Mouse (Mus musculus) kidney, postnatal 0 days (tissue): ENCODE results near the gene Tfpt. TPM values are rescaled to one million over a fixed set of nuclear protein-coding genes. Genes with fewer than 3 reads are reported as not detected.

Experiments used
- ATAC-seq: fragments of 200-750 bp; cut with Nextera tagmentation; replicated peaks from 2 replicates; pipeline ENCODE4 v1.8.0; 2017; ENCODE audit warnings: low read depth, moderate number of reproducible peaks, moderate TSS enrichment, moderate library complexity; ENCODE audit not compliant: low FRiP score
- DNase-seq: peaks from one replicate; pipeline ENCODE4 v3.0.0-alpha.2; 2016; ENCODE audit warnings: low spot score
- H3K27ac ChIP-seq: fragments of 300-500 bp; sonication (generic); 2 replicates; pipeline ENCODE4 v1.5.1; 2014; ENCODE audit warnings: mild to moderate bottlenecking
- H3K27me3 ChIP-seq: fragments of 300-500 bp; sonication (generic); 2 replicates; pipeline ENCODE4 v1.6.1; 2014; ENCODE audit warnings: low read length, mixed read lengths; ENCODE audit not compliant: insufficient read depth
- H3K36me3 ChIP-seq: fragments of 300-500 bp; sonication (generic); 2 replicates; pipeline ENCODE4 v1.6.1; 2014; ENCODE audit warnings: low read length, mixed read lengths; ENCODE audit not compliant: insufficient read depth
- H3K4me1 ChIP-seq: fragments of 300-500 bp; sonication (generic); replicated peaks from 2 replicates; pipeline ENCODE4 v1.6.1; 2014; ENCODE audit warnings: antibody characterized with exemption, low read length, mixed read lengths; ENCODE audit not compliant: insufficient read depth
- H3K4me2 ChIP-seq: fragments of 300-500 bp; sonication (generic); 2 replicates; pipeline ENCODE4 v1.6.1; 2014; ENCODE audit warnings: mild to moderate bottlenecking, low read length, moderate library complexity, mixed read lengths
- H3K4me3 ChIP-seq: fragments of 300-500 bp; sonication (generic); replicated peaks from 2 replicates; pipeline ENCODE4 v1.5.1; 2014; ENCODE audit warnings: low read depth, low read length
- H3K9ac ChIP-seq: fragments of 300-500 bp; sonication (generic); 2 replicates; pipeline ENCODE4 v1.6.1; 2014; ENCODE audit warnings: low read depth, low read length
- H3K9me3 ChIP-seq: fragments of 300-500 bp; sonication (generic); replicated peaks from 2 replicates; pipeline ENCODE4 v1.6.1; 2016; ENCODE audit warnings: low read length, inconsistent platforms, mixed read lengths
- CTCF ChIP-seq: IDR thresholded peaks from 2 replicates; pipeline ENCODE4 v1.5.1; 2016; ENCODE audit warnings: antibody characterized with exemption, low read depth, mild to moderate bottlenecking, moderate library complexity
- WGBS: fragments of 180-500 bp; shearing (Covaris S2); extraction: QIAGEN DNeasy Blood & Tissue Kit; methylation state at CpG from one replicate; pipeline ENCODE4 v1.1.7; 2014; 5-methylcytosine and 5-hydroxymethylcytosine counted together
- polyA plus RNA-seq: library from polyadenylated mRNA; unstranded; fragments of >200 nt; fragmentation: Nextera tagmentation; extraction: Ambion mirVana; gene quantifications from 2 replicates; pipeline ENCODE4 v1.2.1, GENCODE M21; 2015

Tfpt gene
- polyA plus RNA-seq, 1 experiment from 2014 or later: 19.3 TPM

DNA sequence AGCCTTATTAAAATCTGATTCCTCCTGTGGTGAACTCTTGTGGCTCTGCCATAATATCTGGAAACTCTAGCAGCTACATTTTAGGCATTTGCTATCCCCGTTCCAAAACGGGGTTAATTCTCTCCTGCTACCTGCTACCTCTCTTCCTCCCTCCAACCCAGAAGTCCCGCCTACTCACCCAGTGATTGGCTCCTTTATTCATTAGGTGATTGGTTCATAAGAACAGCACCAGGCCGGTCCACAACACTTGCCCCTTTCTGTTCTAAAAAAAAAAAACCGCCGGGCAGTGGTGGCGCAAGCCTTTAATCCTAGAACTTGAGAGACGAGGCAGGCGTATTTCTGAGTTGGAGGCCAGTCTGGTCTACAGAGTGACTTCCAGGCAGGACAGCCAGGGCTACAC lies 34.6 kb downstream of the Tfpt start:
- H3K4me3 ChIP-seq: no peak overlapping the region
- ATAC-seq (peak; percentile 59; the same call in 1 of the 2 replicates), DNase-seq (peak; percentile 28)
- no peak overlapping the region for H3K27ac ChIP-seq
- H3K4me2 ChIP-seq: peak overlapping the region; percentile 9; the same call in 1 of the 2 replicates
- no peaks in the 10 kb centered on the region for H3K9me3 ChIP-seq
- no peaks in the 10 kb centered on the region for H3K27me3 ChIP-seq
- no peaks in the 10 kb centered on the region for H3K36me3 ChIP-seq
- no peaks in the 10 kb centered on the region for H3K4me1 ChIP-seq
- WGBS: 15% methylated on average over 9 of the region's 9 CpGs
- TF ChIP-seq CTCF: no peak
- no peak overlapping the region for H3K9ac ChIP-seq

DNA sequence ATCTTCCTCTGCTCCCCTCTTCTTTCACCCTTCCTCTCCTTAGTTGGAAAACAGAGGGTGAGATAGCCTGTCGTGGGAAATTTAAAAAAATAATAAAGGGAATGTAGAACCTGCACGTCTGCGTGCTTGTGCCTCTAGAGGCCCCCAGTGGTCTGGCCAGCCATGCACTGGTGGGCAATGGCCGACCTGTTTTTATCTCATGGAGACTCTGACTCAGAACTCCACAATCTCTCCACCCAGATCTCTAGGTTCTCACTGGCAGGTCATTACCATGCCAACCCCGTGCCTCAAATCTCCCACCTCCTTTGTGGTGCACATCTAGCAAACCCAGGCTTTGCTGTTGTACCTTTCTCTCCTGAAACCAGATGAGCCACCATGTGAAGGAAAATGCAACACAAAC lies 35.0 kb downstream of the Tfpt start:
- Histone ChIP-seq H3K9ac (no peak overlapping the region), H3K9me3 (no peaks in the 10 kb centered on the region), H3K4me2 (peak overlapping the region; percentile 9; the same call in 1 of the 2 replicates), H3K27me3 (no peaks in the 10 kb centered on the region), H3K4me3 (no peak overlapping the region), H3K36me3 (no peaks in the 10 kb centered on the region), H3K27ac (no peak overlapping the region), H3K4me1 (no peaks in the 10 kb centered on the region)
- WGBS: 15% methylated on average over 5 of the region's 5 CpGs
- no peak for DNase-seq
- TF ChIP-seq CTCF: 0 out of 2 replicates have a peak, but pooled peaks have one; percentile 7
- peak; percentile 49; the same call in 1 of the 2 replicates for ATAC-seq

DNA sequence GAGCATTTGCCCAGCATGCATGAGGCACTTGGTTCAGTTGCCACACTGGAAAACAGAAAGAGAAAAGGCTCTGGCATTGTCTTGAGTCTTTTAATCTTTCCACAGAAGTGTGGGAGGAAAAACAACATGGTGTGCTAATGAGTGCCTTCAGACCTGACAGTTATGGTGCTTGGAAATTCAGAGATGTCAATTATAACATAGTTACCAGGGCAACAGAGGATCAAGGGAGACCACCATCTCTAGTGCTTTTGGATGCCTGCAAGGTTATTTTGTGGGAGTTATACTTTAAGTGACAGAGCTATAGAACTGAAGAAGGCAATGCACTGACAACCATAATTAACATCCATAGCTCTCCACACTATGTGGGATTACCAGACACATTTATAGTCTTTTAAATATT lies 35.9 kb downstream of the Tfpt start:
- Histone ChIP-seq H3K4me1 (no peaks in the 10 kb centered on the region), H3K27me3 (no peaks in the 10 kb centered on the region), H3K4me2 (no peak overlapping the region), H3K4me3 (no peak overlapping the region), H3K9ac (no peak overlapping the region), H3K27ac (no peak overlapping the region), H3K36me3 (no peaks in the 10 kb centered on the region), H3K9me3 (no peaks in the 10 kb centered on the region)
- ATAC-seq (no peak), DNase-seq (no peak)
- TF ChIP-seq CTCF: no peak

DNA sequence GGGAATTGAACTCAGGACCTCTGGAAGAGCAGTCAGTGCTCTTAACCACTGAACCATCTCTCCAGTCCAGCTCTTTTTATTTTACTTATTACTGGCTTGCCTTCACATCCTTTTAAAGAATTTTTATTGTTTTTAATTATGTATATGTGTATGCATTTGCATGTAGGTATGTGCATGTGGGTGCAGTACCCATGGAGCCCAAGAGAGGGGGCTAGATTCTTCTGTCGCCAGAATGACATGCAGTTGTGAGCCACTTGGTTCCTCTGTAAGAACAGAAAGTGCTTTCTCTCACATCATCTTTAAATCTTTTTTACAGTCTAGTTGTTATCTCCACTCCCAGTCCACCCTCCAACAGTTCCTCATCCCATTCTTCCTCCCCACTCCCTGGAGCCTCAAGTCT lies 38.2 kb downstream of the Tfpt start:
- no peak overlapping the region for H3K9ac ChIP-seq
- WGBS: 72% methylated on average over 1 of the region's 1 CpGs
- H3K36me3 ChIP-seq: no peaks in the 10 kb centered on the region
- no peak for TF ChIP-seq CTCF
- H3K4me3 ChIP-seq: no peak overlapping the region
- H3K4me2 ChIP-seq: no peak overlapping the region
- H3K9me3 ChIP-seq: no peaks in the 10 kb centered on the region
- H3K4me1 ChIP-seq: no peaks in the 10 kb centered on the region
- no peaks in the 10 kb centered on the region for H3K27me3 ChIP-seq
- no peak overlapping the region for H3K27ac ChIP-seq
- ATAC-seq: no peak
- DNase-seq: no peak

DNA sequence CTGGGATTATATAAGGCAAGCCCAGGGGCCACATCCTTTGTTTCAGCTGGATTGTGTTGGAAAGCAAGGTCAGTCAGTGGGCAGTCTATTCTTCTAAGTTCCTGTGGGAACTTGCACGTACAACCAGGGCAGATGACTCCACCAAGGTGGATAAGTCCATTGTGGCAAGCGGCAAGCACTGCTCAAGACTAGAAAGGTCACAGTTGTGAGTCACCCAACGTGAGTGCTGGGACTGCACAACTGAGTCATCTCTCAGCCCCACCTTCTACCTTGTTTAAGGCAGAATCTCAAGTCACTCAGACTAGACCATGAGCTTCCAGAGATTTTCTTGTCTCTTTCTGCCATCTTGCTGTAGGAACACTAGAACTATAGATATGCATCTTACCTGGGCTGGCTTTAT lies 39.2 kb downstream of the Tfpt start:
- WGBS: 88% methylated on average over 3 of the region's 3 CpGs

DNA sequence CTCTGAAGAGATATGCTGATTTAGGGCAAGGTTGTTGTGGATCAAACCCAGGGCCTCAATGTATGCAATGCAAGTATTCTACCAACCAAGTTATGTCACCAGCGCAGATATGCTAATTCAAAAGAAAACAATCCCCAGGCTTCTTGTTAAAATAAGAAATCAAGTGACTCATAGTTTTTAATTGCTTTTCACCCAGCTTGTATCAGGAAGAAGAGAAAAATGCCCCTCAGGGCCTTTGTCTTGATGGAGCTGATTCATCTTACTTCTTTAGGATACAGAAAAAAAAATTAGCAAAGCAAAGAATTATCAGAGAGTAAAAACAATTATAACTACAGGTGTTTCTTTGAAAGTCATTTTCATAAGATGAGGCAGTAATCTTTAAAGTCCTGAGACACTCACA lies 42.4 kb downstream of the Tfpt start:
- WGBS: 78% methylated on average over 1 of the region's 1 CpGs

More for the DNA sequence above, 39.2 kb downstream of the Tfpt start:
- H3K4me3 ChIP-seq: no peak overlapping the region
- no peaks in the 10 kb centered on the region for H3K27me3 ChIP-seq
- no peak for TF ChIP-seq CTCF
- no peaks in the 10 kb centered on the region for H3K36me3 ChIP-seq
- DNase-seq (no peak), ATAC-seq (no peak)
- no peak overlapping the region for H3K9ac ChIP-seq
- no peak overlapping the region for H3K4me2 ChIP-seq
- H3K4me1 ChIP-seq: no peaks in the 10 kb centered on the region
- H3K27ac ChIP-seq: no peak overlapping the region
- no peaks in the 10 kb centered on the region for H3K9me3 ChIP-seq

DNA sequence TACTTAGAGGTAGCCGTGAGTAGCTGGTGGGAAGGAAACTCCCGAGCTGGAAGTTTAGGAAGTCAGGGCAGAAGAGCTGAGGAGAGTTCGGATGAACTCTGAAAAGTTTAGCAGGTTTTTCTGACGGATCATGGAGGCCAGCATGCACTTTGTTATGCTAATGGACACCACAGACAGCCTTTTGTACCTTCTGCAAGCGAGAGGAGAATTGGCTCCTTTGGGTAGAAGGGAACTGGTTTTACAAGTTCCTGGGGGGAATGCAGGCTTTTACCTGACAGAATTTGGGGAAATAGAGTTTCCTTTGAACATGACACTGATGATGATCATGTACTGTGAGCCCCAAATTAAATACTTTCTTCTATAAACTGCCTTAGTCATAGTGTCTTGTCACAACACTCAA lies 43.5 kb downstream of the Tfpt start:
- no peaks in the 10 kb centered on the region for H3K9me3 ChIP-seq
- H3K9ac ChIP-seq: no peak overlapping the region
- H3K36me3 ChIP-seq: no peaks in the 10 kb centered on the region
- ATAC-seq (no peak), DNase-seq (no peak)
- 10% methylated on average over 5 of the region's 5 CpGs for WGBS
- no peak overlapping the region for H3K4me3 ChIP-seq
- H3K4me1 ChIP-seq: no peaks in the 10 kb centered on the region
- H3K4me2 ChIP-seq: no peak overlapping the region
- H3K27me3 ChIP-seq: no peaks in the 10 kb centered on the region
- no peak for TF ChIP-seq CTCF
- H3K27ac ChIP-seq: no peak overlapping the region

More for the DNA sequence above, 42.4 kb downstream of the Tfpt start:
- Histone ChIP-seq H3K4me2 (no peak overlapping the region), H3K9me3 (no peaks in the 10 kb centered on the region), H3K4me3 (no peak overlapping the region), H3K9ac (no peak overlapping the region), H3K4me1 (no peaks in the 10 kb centered on the region), H3K27ac (no peak overlapping the region), H3K27me3 (no peaks in the 10 kb centered on the region), H3K36me3 (no peaks in the 10 kb centered on the region)
- ATAC-seq: no peak
- no peak for TF ChIP-seq CTCF
- DNase-seq: no peak
